Mouse (Mus musculus): ENCODE results near the gene 4430402I18Rik. TPM values are rescaled to one million over a fixed set of nuclear protein-coding genes. Genes with fewer than 3 reads are reported as not detected.

Gene 4430402I18Rik
- polyA plus RNA-seq, 1 experiment, result 6.2 TPM

DNA sequence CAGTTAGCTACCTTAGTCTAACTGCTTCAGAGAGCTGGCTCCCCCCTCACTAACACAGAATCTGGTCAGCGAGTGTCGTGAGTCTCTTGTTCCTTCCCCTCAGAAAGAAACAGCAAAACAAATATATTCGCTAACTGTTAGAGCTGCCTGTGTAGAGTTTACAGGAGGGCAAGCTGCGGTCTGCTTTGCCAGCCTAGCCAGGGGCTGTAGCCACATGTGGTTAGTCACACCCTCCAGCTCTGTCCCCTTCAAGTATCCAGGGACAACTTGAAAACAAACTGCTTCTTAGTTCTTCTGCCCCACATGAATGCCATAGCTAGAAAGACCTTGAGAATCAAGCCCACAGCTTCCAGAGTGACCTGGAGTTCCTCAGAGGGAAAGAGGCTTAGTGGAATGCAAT lies 26.3 kb downstream of the 4430402I18Rik start:
- no peaks in the 10 kb centered on the region for H3K4me1 ChIP-seq (ENCODE audit: control insufficient read depth, insufficient read depth, low read length)
- no peak overlapping the region for H3K4me3 ChIP-seq (ENCODE audit: insufficient read depth, low read length)
- H3K27ac ChIP-seq (ENCODE audit: insufficient read depth, low read length), result no peak overlapping the region
- no peak for TF ChIP-seq POLR2A (IDR thresholded peaks at IDR 0.05; ENCODE audit: extremely low read depth, insufficient read depth, low read length)
- TF ChIP-seq CTCF (IDR thresholded peaks at IDR 0.05; ENCODE audit: extremely low read depth, insufficient read depth, low read length), result no peak

GRCm38 (mm10) chr19:28940135-28940874 lies 27.3 kb downstream of the 4430402I18Rik start:
- Histone ChIP-seq H3K27ac (ENCODE audit: insufficient read depth, low read length) (no peak overlapping the region), H3K4me3 (ENCODE audit: insufficient read depth, low read length) (no peak overlapping the region), H3K4me1 (ENCODE audit: control insufficient read depth, insufficient read depth, low read length) (no peaks in the 10 kb centered on the region)
- TF ChIP-seq POLR2A (IDR thresholded peaks at IDR 0.05; ENCODE audit: extremely low read depth, insufficient read depth, low read length) (no peak), CTCF (IDR thresholded peaks at IDR 0.05; ENCODE audit: extremely low read depth, insufficient read depth, low read length) (no peak)

DNA sequence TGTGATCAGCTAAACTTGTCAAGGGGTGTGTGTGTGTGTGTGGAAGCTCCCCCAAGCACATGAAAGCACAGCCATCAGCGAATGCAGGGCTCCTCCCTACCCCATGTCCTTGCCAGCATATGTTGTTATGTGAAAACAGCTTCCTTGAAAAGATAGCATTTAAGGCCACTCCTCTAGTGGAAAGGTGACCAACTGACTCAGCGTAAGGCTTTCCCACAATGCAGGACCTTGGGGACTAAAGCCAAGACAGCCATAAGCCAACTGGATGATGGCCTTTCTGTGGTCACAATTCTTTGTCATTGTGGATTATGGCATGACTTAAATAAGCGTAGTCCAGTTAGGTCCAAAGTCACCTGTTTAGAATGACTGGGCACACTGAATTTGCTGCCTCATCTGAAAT lies 32.7 kb downstream of the 4430402I18Rik start:
- Histone ChIP-seq H3K27ac (ENCODE audit: insufficient read depth, low read length) (no peak overlapping the region), H3K4me1 (ENCODE audit: control insufficient read depth, insufficient read depth, low read length) (no peaks in the 10 kb centered on the region), H3K4me3 (ENCODE audit: insufficient read depth, low read length) (no peak overlapping the region)
- no peak for TF ChIP-seq CTCF (IDR thresholded peaks at IDR 0.05; ENCODE audit: extremely low read depth, insufficient read depth, low read length)
- no peak for TF ChIP-seq POLR2A (IDR thresholded peaks at IDR 0.05; ENCODE audit: extremely low read depth, insufficient read depth, low read length)

GRCm38 (mm10) chr19:28929034-28929433 lies 38.6 kb downstream of the 4430402I18Rik start:
- no peak overlapping the region for H3K4me3 ChIP-seq (ENCODE audit: insufficient read depth, low read length)
- TF ChIP-seq POLR2A (IDR thresholded peaks at IDR 0.05; ENCODE audit: extremely low read depth, insufficient read depth, low read length), result no peak
- TF ChIP-seq CTCF (IDR thresholded peaks at IDR 0.05; ENCODE audit: extremely low read depth, insufficient read depth, low read length), result no peak

GRCm38 (mm10) chr19:28927396-28927795 lies 40.2 kb downstream of the 4430402I18Rik start:
- no peak overlapping the region for H3K27ac ChIP-seq (ENCODE audit: insufficient read depth, low read length)
- TF ChIP-seq POLR2A (IDR thresholded peaks at IDR 0.05; ENCODE audit: extremely low read depth, insufficient read depth, low read length), result no peak
- TF ChIP-seq CTCF (IDR thresholded peaks at IDR 0.05; ENCODE audit: extremely low read depth, insufficient read depth, low read length), result no peak
- H3K4me1 ChIP-seq (ENCODE audit: control insufficient read depth, insufficient read depth, low read length), result peaks cover 3% of the 10 kb centered on the region; the same call in 1 of the 2 replicates
- H3K4me3 ChIP-seq (ENCODE audit: insufficient read depth, low read length), result no peak overlapping the region

More at GRCm38 (mm10) chr19:28929034-28929433, 38.6 kb downstream of the 4430402I18Rik start:
- peaks cover 3% of the 10 kb centered on the region; the same call in 1 of the 2 replicates for H3K4me1 ChIP-seq (ENCODE audit: control insufficient read depth, insufficient read depth, low read length)
- H3K27ac ChIP-seq (ENCODE audit: insufficient read depth, low read length), result no peak overlapping the region

DNA sequence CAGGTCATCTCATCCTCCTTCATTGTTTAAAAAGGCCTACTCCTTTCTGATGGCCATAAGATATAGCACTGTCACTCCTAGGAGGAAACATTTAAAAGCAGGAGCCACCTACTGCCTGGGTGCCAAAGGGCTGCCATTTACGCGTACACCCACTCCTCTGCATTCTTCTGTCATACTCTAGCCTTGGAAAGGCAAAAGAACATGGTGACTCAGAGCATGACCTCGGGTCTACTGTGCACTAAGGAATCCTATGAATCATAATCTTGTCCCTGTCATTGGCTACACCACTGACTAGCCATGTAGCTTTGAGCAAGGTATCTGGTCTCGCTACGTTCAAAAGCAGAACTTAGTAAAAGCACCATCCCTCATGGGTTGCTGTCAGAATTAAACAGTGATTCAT lies 41.2 kb downstream of the 4430402I18Rik start:
- Histone ChIP-seq H3K4me3 (ENCODE audit: insufficient read depth, low read length) (no peak overlapping the region), H3K4me1 (ENCODE audit: control insufficient read depth, insufficient read depth, low read length) (peaks cover 3% of the 10 kb centered on the region; the same call in 1 of the 2 replicates), H3K27ac (ENCODE audit: insufficient read depth, low read length) (no peak overlapping the region)
- TF ChIP-seq POLR2A (IDR thresholded peaks at IDR 0.05; ENCODE audit: extremely low read depth, insufficient read depth, low read length) (no peak), CTCF (IDR thresholded peaks at IDR 0.05; ENCODE audit: extremely low read depth, insufficient read depth, low read length) (no peak)

DNA sequence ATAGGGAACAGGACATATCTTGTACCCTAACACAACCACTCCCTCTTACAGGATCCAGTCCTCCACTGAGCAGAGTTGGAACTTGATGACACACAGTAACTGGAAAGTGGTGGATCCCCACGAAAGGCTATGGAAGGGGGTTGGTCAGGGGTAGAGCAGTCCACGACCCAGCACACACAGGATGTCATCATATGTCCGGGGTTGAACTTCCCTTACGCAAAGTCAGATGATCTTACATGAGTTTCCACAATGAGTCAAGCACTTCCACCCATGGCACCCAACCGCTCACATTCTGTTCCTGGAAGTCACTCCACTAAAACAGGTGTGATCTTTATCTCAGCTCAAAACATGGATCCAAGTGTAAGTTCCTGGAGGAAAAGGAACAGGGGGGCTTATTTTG lies 49.8 kb downstream of the 4430402I18Rik start:
- Histone ChIP-seq H3K27ac (ENCODE audit: insufficient read depth, low read length) (no peak overlapping the region), H3K4me1 (ENCODE audit: control insufficient read depth, insufficient read depth, low read length) (no peaks in the 10 kb centered on the region), H3K4me3 (ENCODE audit: insufficient read depth, low read length) (no peak overlapping the region)
- no peak for TF ChIP-seq CTCF (IDR thresholded peaks at IDR 0.05; ENCODE audit: extremely low read depth, insufficient read depth, low read length)
- TF ChIP-seq POLR2A (IDR thresholded peaks at IDR 0.05; ENCODE audit: extremely low read depth, insufficient read depth, low read length), result no peak

DNA sequence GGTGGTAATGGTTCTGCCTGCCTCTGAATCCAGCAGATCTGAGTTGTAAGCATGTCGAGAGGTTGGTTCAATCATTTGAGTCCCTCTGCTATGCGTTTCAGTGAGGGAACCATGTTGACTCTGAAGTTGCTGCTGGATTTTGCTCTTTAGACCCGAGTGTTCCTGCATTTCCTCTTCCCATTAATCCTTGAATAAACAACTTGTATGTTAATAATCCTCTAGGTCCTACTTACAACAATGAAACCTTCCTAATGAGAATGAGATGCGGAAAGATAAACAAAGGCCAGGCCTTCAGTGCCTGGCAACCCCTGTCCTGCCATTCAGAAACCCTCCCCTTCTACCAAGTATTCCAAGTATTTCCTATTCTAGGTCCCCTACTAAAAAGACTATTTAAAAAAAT lies 51.1 kb downstream of the 4430402I18Rik start:
- TF ChIP-seq CTCF (IDR thresholded peaks at IDR 0.05; ENCODE audit: extremely low read depth, insufficient read depth, low read length) (no peak), POLR2A (IDR thresholded peaks at IDR 0.05; ENCODE audit: extremely low read depth, insufficient read depth, low read length) (no peak)
- no peak overlapping the region for H3K27ac ChIP-seq (ENCODE audit: insufficient read depth, low read length)
- no peaks in the 10 kb centered on the region for H3K4me1 ChIP-seq (ENCODE audit: control insufficient read depth, insufficient read depth, low read length)
- no peak overlapping the region for H3K4me3 ChIP-seq (ENCODE audit: insufficient read depth, low read length)

DNA sequence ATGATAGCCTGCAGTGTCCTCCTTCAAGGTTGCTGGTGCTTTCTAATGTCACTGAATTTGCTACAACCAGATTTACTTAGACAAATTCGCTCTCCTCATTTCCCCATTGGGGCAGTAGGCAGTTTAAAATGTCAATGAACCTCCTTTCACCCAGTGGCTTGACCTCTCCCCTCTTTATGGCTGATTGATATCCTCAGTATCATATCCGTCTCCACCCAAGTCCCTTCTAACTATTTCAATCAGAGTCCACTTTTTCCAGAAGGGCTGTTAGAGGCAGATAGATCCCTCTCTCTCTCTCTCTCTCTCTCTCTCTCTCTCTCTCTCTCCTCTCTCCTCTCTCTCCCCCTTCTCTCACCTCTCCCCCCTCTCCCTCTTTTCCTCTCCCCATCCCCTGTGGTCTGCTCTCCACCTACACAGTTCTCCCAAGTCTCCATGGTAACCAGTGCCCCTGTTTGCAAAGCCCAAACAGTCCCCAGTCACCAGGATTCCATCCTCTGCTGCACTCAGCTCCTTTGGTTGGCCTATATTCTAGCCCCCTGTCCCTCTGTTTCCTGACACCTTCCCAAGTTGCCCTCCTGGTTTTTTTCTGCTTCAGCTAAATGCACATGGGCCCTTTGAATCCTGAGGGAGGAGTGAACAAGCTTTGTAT lies 51.9 kb downstream of the 4430402I18Rik start:
- TF ChIP-seq CTCF (IDR thresholded peaks at IDR 0.05; ENCODE audit: extremely low read depth, insufficient read depth, low read length) (no peak), POLR2A (IDR thresholded peaks at IDR 0.05; ENCODE audit: extremely low read depth, insufficient read depth, low read length) (no peak)
- H3K4me3 ChIP-seq (ENCODE audit: insufficient read depth, low read length), result no peak overlapping the region
- H3K4me1 ChIP-seq (ENCODE audit: control insufficient read depth, insufficient read depth, low read length), result no peaks in the 10 kb centered on the region
- no peak overlapping the region for H3K27ac ChIP-seq (ENCODE audit: insufficient read depth, low read length)

- H3K4me1 ChIP-seq (ENCODE audit: control insufficient read depth, insufficient read depth, low read length), result no peaks in the 10 kb centered on the region
- no peak overlapping the region for H3K27ac ChIP-seq (ENCODE audit: insufficient read depth, low read length)
- TF ChIP-seq CTCF (IDR thresholded peaks at IDR 0.05; ENCODE audit: extremely low read depth, insufficient read depth, low read length) (no peak), POLR2A (IDR thresholded peaks at IDR 0.05; ENCODE audit: extremely low read depth, insufficient read depth, low read length) (no peak)
- no peak overlapping the region for H3K4me3 ChIP-seq (ENCODE audit: insufficient read depth, low read length)
These were observed 53.0 kb downstream of the 4430402I18Rik start for GRCm38 (mm10) chr19:28914598-28914997.
